ENCODE assay signal across 20 mouse cellular contexts in the genomic region with DNA sequence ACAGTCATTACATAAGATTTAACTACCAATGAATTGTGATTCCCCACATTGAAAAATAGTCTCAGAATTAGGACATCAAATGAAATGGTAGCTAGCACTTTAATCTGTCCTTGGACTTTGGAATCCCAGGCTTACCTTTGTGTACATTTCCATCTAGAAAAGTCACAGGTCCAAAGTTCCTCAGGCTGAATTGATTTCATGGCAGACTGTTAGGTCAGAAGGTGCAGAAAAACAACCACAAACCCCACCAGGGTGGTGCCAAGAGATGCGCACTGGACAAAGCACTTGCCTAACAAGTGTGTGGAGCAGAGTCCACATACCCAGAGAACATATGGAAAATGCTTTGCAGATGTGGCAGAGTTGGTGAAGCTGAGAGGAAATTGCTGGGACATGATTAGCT.
"Had no signal": no experiment of that assay in that cellular context is flagged by ENCODE, and none has a peak within 500 bp of the region (broad histone marks: within the 10 kb centered on the region; RNA-seq: fewer than 3 reads in every experiment).

No protein-coding gene starts in this region.

- ATAC-seq: midbrain, embryonic 16.5 days had no signal

- H3K9me3 ChIP-seq: lung, embryonic 15.5 days; midbrain, embryonic 10.5 days; midbrain, embryonic 12.5 days; neural tube, embryonic 13.5 days; neural tube, embryonic 15.5 days had no signal

- H3K36me3 ChIP-seq: lung, embryonic 15.5 days; midbrain, embryonic 10.5 days; midbrain, embryonic 12.5 days; neural tube, embryonic 13.5 days; neural tube, embryonic 15.5 days had no signal

- H3K27ac ChIP-seq: liver, embryonic 14.5 days; lung, embryonic 15.5 days; midbrain, embryonic 10.5 days; midbrain, embryonic 12.5 days; neural tube, embryonic 13.5 days; neural tube, embryonic 15.5 days had no signal

- H3K4me3 ChIP-seq: lung, embryonic 15.5 days; midbrain, embryonic 10.5 days; midbrain, embryonic 12.5 days; myocyte; neural tube, embryonic 13.5 days; neural tube, embryonic 15.5 days had no signal

- H3K4me2 ChIP-seq: lung, embryonic 15.5 days; midbrain, embryonic 12.5 days; neural tube, embryonic 13.5 days; neural tube, embryonic 15.5 days had no signal

- H3K9ac ChIP-seq: liver, embryonic 14.5 days; lung, embryonic 15.5 days; midbrain, embryonic 12.5 days; neural tube, embryonic 13.5 days; neural tube, embryonic 15.5 days had no signal

- H3K27me3 ChIP-seq: lung, embryonic 15.5 days; midbrain, embryonic 12.5 days; neural tube, embryonic 13.5 days; neural tube, embryonic 15.5 days had no signal

- DNase-seq: lung, adult 2 months; lung, postnatal 10 days; lung, postnatal 4 days; midbrain, embryonic 14.5 days; retina, postnatal 1 day; right cerebral cortex, adult 18-20 months; right cerebral cortex, postnatal 25 days; right cerebral cortex, postnatal 4 days; spleen, adult 18-20 months; thymus, adult 2 months; thymus, postnatal 25 days; thymus, postnatal 4 days had no signal

- H3K4me1 ChIP-seq: lung, embryonic 15.5 days; midbrain, embryonic 10.5 days; midbrain, embryonic 12.5 days; neural tube, embryonic 13.5 days; neural tube, embryonic 15.5 days had no signal
